Mouse (Mus musculus) megakaryocyte, embryonic 14.5 days (primary cell): ENCODE measurements around the gene Als2. TPM values are rescaled to one million over a fixed set of nuclear protein-coding genes. Genes with fewer than 3 reads are reported as not detected.

Source experiments
- H3K27me3 ChIP-seq: replicated peaks from 2 replicates; pipeline ENCODE3; 2012; ENCODE audit warnings: inconsistent platforms
- H3K36me3 ChIP-seq: replicated peaks from 2 replicates; pipeline ENCODE3; 2012; ENCODE audit warnings: low read length, inconsistent platforms, mixed read lengths
- H3K4me1 ChIP-seq: 2 replicates; pipeline ENCODE4 v1.6.1; 2012; ENCODE audit warnings: inconsistent platforms
- H3K4me3 ChIP-seq: replicated peaks from 2 replicates; pipeline ENCODE3; 2012; ENCODE audit warnings: moderate library complexity, mild to moderate bottlenecking, inconsistent platforms
- H3K9me3 ChIP-seq: 2 replicates; pipeline ENCODE4 v1.6.1; 2012; ENCODE audit warnings: inconsistent platforms
- FLI1 ChIP-seq: IDR thresholded peaks from 2 replicates; pipeline ENCODE4 v1.6.1; 2012; ENCODE audit warnings: low read length, inconsistent platforms, mixed read lengths
- GATA1 ChIP-seq: IDR thresholded peaks from 3 replicates; pipeline ENCODE4 v1.6.1; 2012; ENCODE audit warnings: mixed read lengths, low read length, inconsistent platforms, borderline replicate concordance
- polyA plus RNA-seq: library from polyadenylated mRNA; stranded (reverse); fragments of >175 nt; gene quantifications from 2 replicates; pipeline ENCODE4 v1.2.3, GENCODE M21; 2012; ENCODE audit warnings: low replicate concordance; ENCODE audit not compliant: insufficient read depth

Gene Als2
- polyA plus RNA-seq, 1 experiment = 0.69 TPM

- TF ChIP-seq FLI1 (no peak), GATA1 (no peak)
Observed at GRCm38 (mm10) chr1:59167654-59168425, 69.2 kb downstream of the Als2 start.

GRCm38 (mm10) chr1:59166232-59166905, 70.7 kb downstream of the Als2 start:
- Histone ChIP-seq H3K27me3 (no peaks in the 10 kb centered on the region), H3K36me3 (peaks cover 60% of the 10 kb centered on the region), H3K4me3 (no peak overlapping the region), H3K9me3 (peaks cover 8% of the 10 kb centered on the region), H3K4me1 (peaks cover 33% of the 10 kb centered on the region)
- no peak for TF ChIP-seq GATA1
- TF ChIP-seq FLI1 = no peak

More at GRCm38 (mm10) chr1:59167654-59168425, 69.2 kb downstream of the Als2 start:
- no peak overlapping the region for H3K4me3 ChIP-seq
- peaks cover 8% of the 10 kb centered on the region for H3K9me3 ChIP-seq
- peaks cover 62% of the 10 kb centered on the region for H3K36me3 ChIP-seq
- no peaks in the 10 kb centered on the region for H3K27me3 ChIP-seq
- peaks cover 34% of the 10 kb centered on the region for H3K4me1 ChIP-seq

- Histone ChIP-seq H3K36me3 (peaks cover 48% of the 10 kb centered on the region), H3K9me3 (peaks cover 8% of the 10 kb centered on the region), H3K27me3 (no peaks in the 10 kb centered on the region), H3K4me1 (peaks cover 33% of the 10 kb centered on the region), H3K4me3 (no peak overlapping the region)
- TF ChIP-seq FLI1 = no peak
- TF ChIP-seq GATA1 = no peak
Observed at GRCm38 (mm10) chr1:59163918-59164317, 73.1 kb downstream of the Als2 start.

- peaks cover 33% of the 10 kb centered on the region for H3K4me1 ChIP-seq
- TF ChIP-seq GATA1 (no peak), FLI1 (no peak)
- H3K9me3 ChIP-seq = peaks cover 8% of the 10 kb centered on the region
- H3K27me3 ChIP-seq = no peaks in the 10 kb centered on the region
- peaks cover 45% of the 10 kb centered on the region for H3K36me3 ChIP-seq
- peak within 1 kb of the TSS; percentile 76 for H3K4me3 ChIP-seq
Observed at GRCm38 (mm10) chr1:59163030-59163461, 74.0 kb downstream of the Als2 start, which contains the start of gene Mpp4. Gene Mpp4, minus strand, starts transcription at chr1:59163389.

- Histone ChIP-seq H3K36me3 (peaks cover 40% of the 10 kb centered on the region), H3K4me1 (peaks cover 33% of the 10 kb centered on the region), H3K4me3 (no peak overlapping the region), H3K9me3 (peaks cover 8% of the 10 kb centered on the region), H3K27me3 (no peaks in the 10 kb centered on the region)
- TF ChIP-seq GATA1 (no peak), FLI1 (no peak)
Observed at GRCm38 (mm10) chr1:59162309-59163024, 74.6 kb downstream of the Als2 start.

- no peak for TF ChIP-seq FLI1
- TF ChIP-seq GATA1 = no peak
- Histone ChIP-seq H3K27me3 (no peaks in the 10 kb centered on the region), H3K4me1 (peaks cover 33% of the 10 kb centered on the region), H3K9me3 (peaks cover under 1% of the 10 kb centered on the region; the same call in 1 of the 2 replicates), H3K4me3 (no peak overlapping the region), H3K36me3 (peaks cover 29% of the 10 kb centered on the region)
Observed at GRCm38 (mm10) chr1:59161396-59161795, 75.6 kb downstream of the Als2 start.

- Histone ChIP-seq H3K36me3 (peaks cover 24% of the 10 kb centered on the region), H3K27me3 (no peaks in the 10 kb centered on the region), H3K9me3 (no peaks in the 10 kb centered on the region), H3K4me3 (no peak overlapping the region), H3K4me1 (peaks cover 33% of the 10 kb centered on the region)
- TF ChIP-seq GATA1 = no peak
- TF ChIP-seq FLI1 = no peak
Observed at GRCm38 (mm10) chr1:59160871-59161270, 76.2 kb downstream of the Als2 start.

- H3K4me3 ChIP-seq = no peak overlapping the region
- peaks cover 2% of the 10 kb centered on the region for H3K27me3 ChIP-seq
- TF ChIP-seq GATA1 (no peak), FLI1 (no peak)
- no peaks in the 10 kb centered on the region for H3K9me3 ChIP-seq
- H3K36me3 ChIP-seq = peaks cover 13% of the 10 kb centered on the region
- H3K4me1 ChIP-seq = peaks cover 33% of the 10 kb centered on the region
Observed at GRCm38 (mm10) chr1:59159136-59159535, 77.9 kb downstream of the Als2 start.

GRCm38 (mm10) chr1:59158498-59158897, 78.5 kb downstream of the Als2 start:
- H3K4me1 ChIP-seq = peaks cover 27% of the 10 kb centered on the region
- peaks cover 2% of the 10 kb centered on the region for H3K27me3 ChIP-seq
- no peak for TF ChIP-seq GATA1
- TF ChIP-seq FLI1 = no peak
- H3K4me3 ChIP-seq = no peak overlapping the region
- H3K36me3 ChIP-seq = peaks cover 7% of the 10 kb centered on the region
- no peaks in the 10 kb centered on the region for H3K9me3 ChIP-seq
